Mouse (Mus musculus) liver, embryonic 11.5 days (tissue): ENCODE data around the gene Zfp553. TPM values are rescaled to one million over a fixed set of nuclear protein-coding genes. Genes with fewer than 3 reads are reported as not detected.

ENCODE experiments used
- ATAC-seq: fragments of 200-750 bp; cut with Nextera tagmentation; replicated peaks from 2 replicates; pipeline ENCODE4 v1.8.0; 2017; ENCODE audit warnings: moderate number of reproducible peaks, mild to moderate bottlenecking, moderate TSS enrichment, moderate library complexity; ENCODE audit not compliant: low FRiP score
- DNase-seq: peaks from one replicate; pipeline ENCODE4 v3.0.0-alpha.2; 2017; ENCODE audit warnings: low spot score
- H3K27ac ChIP-seq: fragments of 300-500 bp; sonication (generic); 2 replicates; pipeline ENCODE4 v1.5.1; 2014; ENCODE audit warnings: mild to moderate bottlenecking, low read depth, low read length, control low read depth
- H3K27me3 ChIP-seq: fragments of 300-500 bp; sonication (generic); replicated peaks from 2 replicates; pipeline ENCODE4 v1.6.1; 2014; ENCODE audit warnings: low read length, mixed read lengths; ENCODE audit not compliant: control insufficient read depth, insufficient read depth
- H3K36me3 ChIP-seq: fragments of 300-500 bp; sonication (generic); 2 replicates; pipeline ENCODE4 v1.6.1; 2014; ENCODE audit warnings: mild to moderate bottlenecking, low read length, moderate library complexity, mixed read lengths; ENCODE audit not compliant: control insufficient read depth, insufficient read depth
- H3K4me1 ChIP-seq: fragments of 300-500 bp; sonication (generic); replicated peaks from 2 replicates; pipeline ENCODE4 v1.6.1; 2014; ENCODE audit warnings: low read length, mixed read lengths; ENCODE audit not compliant: control insufficient read depth, insufficient read depth
- H3K4me2 ChIP-seq: fragments of 300-500 bp; sonication (generic); 2 replicates; pipeline ENCODE4 v1.6.1; 2014; ENCODE audit warnings: mild to moderate bottlenecking, control low read depth, moderate library complexity
- H3K4me3 ChIP-seq: fragments of 300-500 bp; sonication (generic); 2 replicates; pipeline ENCODE4 v1.5.1; 2014; ENCODE audit warnings: low read depth, low read length, control low read depth
- H3K9ac ChIP-seq: fragments of 300-500 bp; sonication (generic); 2 replicates; pipeline ENCODE4 v1.6.1; 2014; ENCODE audit warnings: low read depth, low read length, control low read depth
- H3K9me3 ChIP-seq: fragments of 300-500 bp; sonication (generic); 2 replicates; pipeline ENCODE4 v1.6.1; 2016; ENCODE audit warnings: low read length, inconsistent platforms, mixed read lengths; ENCODE audit not compliant: control insufficient read depth
- WGBS: fragments of 180-500 bp; shearing (Covaris S2); extraction: QIAGEN DNeasy Blood & Tissue Kit; methylation state at CpG from one replicate; pipeline ENCODE4 v1.1.7; 2014; 5-methylcytosine and 5-hydroxymethylcytosine counted together
- polyA plus RNA-seq: library from polyadenylated mRNA; unstranded; fragments of >200 nt; fragmentation: Nextera tagmentation; extraction: Ambion mirVana; gene quantifications from 2 replicates; pipeline ENCODE4 v1.2.1, GENCODE M21; 2014

The Zfp553 gene
- polyA plus RNA-seq, 1 experiment from 2014 or later: 17.2 TPM

- DNase-seq: peak; percentile 88
- Histone ChIP-seq H3K4me3 (peak within 1 kb of the TSS; percentile 87), H3K36me3 (peaks cover 6% of the 10 kb centered on the region), H3K27me3 (no peaks in the 10 kb centered on the region; the same call in 1 of the 2 replicates), H3K27ac (peak within 1 kb of the TSS; percentile 94), H3K9ac (peak within 1 kb of the TSS; percentile 96), H3K4me2 (peak within 1 kb of the TSS; percentile 69), H3K4me1 (peaks cover 20% of the 10 kb centered on the region), H3K9me3 (no peaks in the 10 kb centered on the region)
- ATAC-seq: peak; percentile 88
- under 1% methylated on average over 44 of the region's 44 CpGs for WGBS
Measured at GRCm38 (mm10) chr7:127208553-127209438, 24.1 kb upstream of the Zfp553 start, which contains the start of gene Mylpf. Gene Mylpf, plus strand, starts transcription at chr7:127208890.

DNA sequence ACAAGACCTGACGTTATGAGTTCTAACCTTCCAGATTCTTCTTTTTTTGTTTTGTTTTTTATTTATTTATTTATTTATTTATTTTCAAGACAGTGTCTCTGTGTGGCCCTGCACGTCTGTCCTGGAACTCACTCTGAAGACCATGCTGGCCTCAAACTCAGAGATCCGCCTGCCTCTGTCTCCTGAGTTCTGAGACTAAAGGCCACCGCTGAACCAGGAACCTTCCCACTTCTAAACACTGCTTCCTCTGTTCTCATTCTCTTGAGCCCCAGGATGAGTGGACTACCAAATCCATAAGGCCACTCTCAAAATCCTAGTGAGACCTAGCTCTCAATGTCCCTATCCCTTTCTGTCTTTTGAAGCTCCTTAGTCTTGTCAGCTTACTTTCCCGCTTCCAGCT, 23.0 kb upstream of the Zfp553 start:
- ATAC-seq (no peak), DNase-seq (no peak)
- Histone ChIP-seq H3K9ac (peak overlapping the region; percentile 25; the same call in 1 of the 2 replicates), H3K27me3 (no peaks in the 10 kb centered on the region; the same call in 1 of the 2 replicates), H3K4me1 (peaks cover 26% of the 10 kb centered on the region), H3K36me3 (peaks cover 5% of the 10 kb centered on the region), H3K9me3 (no peaks in the 10 kb centered on the region), H3K4me3 (peak overlapping the region; percentile 87), H3K27ac (peak overlapping the region; percentile 69; the same call in 1 of the 2 replicates), H3K4me2 (peak overlapping the region; percentile 69)
- WGBS: 75% methylated on average over 5 of the region's 5 CpGs

GRCm38 (mm10) chr7:127210266-127210665, 22.6 kb upstream of the Zfp553 start:
- ATAC-seq: no peak
- peaks cover under 1% of the 10 kb centered on the region for H3K36me3 ChIP-seq
- peaks cover 25% of the 10 kb centered on the region for H3K4me1 ChIP-seq
- WGBS: 91% methylated on average over 4 of the region's 4 CpGs
- H3K27ac ChIP-seq: 0 out of 2 replicates have a peak overlapping the region, but pooled peaks have one; percentile 69
- DNase-seq: no peak
- no peak overlapping the region; the same call in 1 of the 2 replicates for H3K4me2 ChIP-seq
- H3K27me3 ChIP-seq: no peaks in the 10 kb centered on the region; the same call in 1 of the 2 replicates
- H3K9me3 ChIP-seq: no peaks in the 10 kb centered on the region
- H3K4me3 ChIP-seq: no peak overlapping the region
- H3K9ac ChIP-seq: no peak overlapping the region

GRCm38 (mm10) chr7:127211014-127211745, 21.7 kb upstream of the Zfp553 start:
- no peak for DNase-seq
- Histone ChIP-seq H3K36me3 (no peaks in the 10 kb centered on the region), H3K27me3 (no peaks in the 10 kb centered on the region; the same call in 1 of the 2 replicates), H3K9me3 (no peaks in the 10 kb centered on the region), H3K27ac (no peak overlapping the region; the same call in 1 of the 2 replicates), H3K4me2 (no peak overlapping the region), H3K9ac (no peak overlapping the region), H3K4me3 (no peak overlapping the region), H3K4me1 (peaks cover 21% of the 10 kb centered on the region)
- 76% methylated on average over 5 of the region's 5 CpGs for WGBS
- no peak for ATAC-seq

- no peak for ATAC-seq
- Histone ChIP-seq H3K4me2 (no peak overlapping the region), H3K4me3 (no peak overlapping the region), H3K4me1 (peaks cover 26% of the 10 kb centered on the region), H3K9ac (no peak overlapping the region), H3K9me3 (no peaks in the 10 kb centered on the region), H3K36me3 (no peaks in the 10 kb centered on the region), H3K27ac (no peak overlapping the region), H3K27me3 (no peaks in the 10 kb centered on the region; the same call in 1 of the 2 replicates)
- no peak for DNase-seq
- WGBS: 81% methylated on average over 12 of the region's 12 CpGs
Measured at GRCm38 (mm10) chr7:127212432-127213250, 20.2 kb upstream of the Zfp553 start.

DNA sequence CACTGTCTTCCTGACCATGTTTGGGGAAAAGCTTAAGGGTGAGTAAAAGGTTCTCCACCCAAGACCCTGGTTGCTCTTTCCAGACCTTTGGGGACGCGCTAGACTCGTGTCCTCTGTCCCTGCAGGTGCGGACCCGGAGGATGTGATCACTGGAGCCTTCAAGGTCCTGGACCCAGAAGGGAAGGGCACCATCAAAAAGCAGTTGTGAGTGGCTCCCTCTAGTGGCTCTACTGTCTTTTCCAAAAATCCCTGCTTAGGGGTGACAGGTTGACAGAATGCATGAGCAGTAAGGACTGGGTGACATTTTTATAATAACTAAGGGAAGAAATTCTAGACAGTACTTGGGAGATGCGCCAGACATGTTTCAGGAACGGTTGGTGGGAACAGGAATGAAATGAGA, 19.4 kb upstream of the Zfp553 start:
- Histone ChIP-seq H3K4me1 (peaks cover 35% of the 10 kb centered on the region), H3K36me3 (no peaks in the 10 kb centered on the region), H3K27ac (no peak overlapping the region), H3K4me2 (no peak overlapping the region; the same call in 1 of the 2 replicates), H3K9me3 (no peaks in the 10 kb centered on the region), H3K4me3 (no peak overlapping the region), H3K9ac (no peak overlapping the region), H3K27me3 (no peaks in the 10 kb centered on the region; the same call in 1 of the 2 replicates)
- no peak for DNase-seq
- no peak for ATAC-seq
- WGBS: 36% methylated on average over 7 of the region's 7 CpGs

DNA sequence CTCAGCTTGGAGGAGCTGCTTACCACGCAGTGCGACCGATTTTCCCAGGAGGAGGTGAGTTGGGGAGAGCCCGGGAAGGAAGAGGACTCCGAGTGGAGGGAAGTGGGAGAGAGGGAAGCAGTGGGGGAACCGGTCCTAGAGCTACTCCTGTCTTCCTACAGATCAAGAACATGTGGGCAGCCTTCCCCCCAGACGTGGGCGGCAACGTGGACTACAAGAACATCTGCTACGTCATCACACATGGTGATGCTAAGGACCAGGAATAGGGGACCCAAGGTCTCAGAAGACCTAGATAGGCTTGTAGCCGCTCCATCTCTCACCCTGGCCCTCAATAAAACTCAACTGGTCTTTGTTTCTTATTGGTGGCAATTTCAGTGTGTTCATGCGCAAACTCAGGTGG, 18.9 kb upstream of the Zfp553 start:
- Histone ChIP-seq H3K36me3 (no peaks in the 10 kb centered on the region), H3K27ac (no peak overlapping the region), H3K4me2 (no peak overlapping the region; the same call in 1 of the 2 replicates), H3K9me3 (no peaks in the 10 kb centered on the region), H3K27me3 (no peaks in the 10 kb centered on the region; the same call in 1 of the 2 replicates), H3K4me1 (peaks cover 38% of the 10 kb centered on the region), H3K9ac (no peak overlapping the region), H3K4me3 (no peak overlapping the region)
- ATAC-seq: no peak
- 55% methylated on average over 12 of the region's 12 CpGs for WGBS
- DNase-seq: no peak

- no peak overlapping the region; the same call in 1 of the 2 replicates for H3K4me3 ChIP-seq
- no peak overlapping the region for H3K9ac ChIP-seq
- 50% methylated on average over 21 of the region's 21 CpGs for WGBS
Measured at GRCm38 (mm10) chr7:127214521-127214920, 18.3 kb upstream of the Zfp553 start.

More at GRCm38 (mm10) chr7:127214521-127214920, 18.3 kb upstream of the Zfp553 start:
- peaks cover 40% of the 10 kb centered on the region for H3K4me1 ChIP-seq
- no peaks in the 10 kb centered on the region for H3K36me3 ChIP-seq
- H3K27ac ChIP-seq: no peak overlapping the region
- peak overlapping the region; percentile 58 for H3K4me2 ChIP-seq
- ATAC-seq (no peak), DNase-seq (no peak)
- H3K9me3 ChIP-seq: no peaks in the 10 kb centered on the region
- no peaks in the 10 kb centered on the region; the same call in 1 of the 2 replicates for H3K27me3 ChIP-seq
